Mouse (Mus musculus) liver, adult (tissue): ENCODE data around the gene Phc1.

Experiments
- GATA4 ChIP-seq: IDR thresholded peaks from 2 replicates; pipeline ENCODE4 v1.6.1; 2014; ENCODE audit warnings: mild to moderate bottlenecking, low read length; ENCODE audit not compliant: insufficient replicate concordance

The Phc1 gene

GRCm38 (mm10) chr6:122340349-122341000 lies at the start of gene Phc1:
Phc1 (minus strand) TSS chr6:122340561.
- no peak for TF ChIP-seq GATA4

GRCm38 (mm10) chr6:122385724-122386123 lies 45.4 kb upstream of the Phc1 start:
- TF ChIP-seq GATA4: no peak

- TF ChIP-seq GATA4: no peak
Measured at GRCm38 (mm10) chr6:122384886-122385285, 44.5 kb upstream of the Phc1 start.

- TF ChIP-seq GATA4: no peak
Measured at GRCm38 (mm10) chr6:122383211-122383610, 42.9 kb upstream of the Phc1 start.

- no peak for TF ChIP-seq GATA4
Measured at GRCm38 (mm10) chr6:122382046-122382445, 41.7 kb upstream of the Phc1 start.

GRCm38 (mm10) chr6:122368245-122368644 lies 27.9 kb upstream of the Phc1 start:
- TF ChIP-seq GATA4: no peak

GRCm38 (mm10) chr6:122366976-122367375 lies 26.6 kb upstream of the Phc1 start:
- TF ChIP-seq GATA4: no peak

GRCm38 (mm10) chr6:122366287-122366686 lies 25.9 kb upstream of the Phc1 start:
- TF ChIP-seq GATA4: no peak

GRCm38 (mm10) chr6:122365706-122366105 lies 25.3 kb upstream of the Phc1 start:
- no peak for TF ChIP-seq GATA4

GRCm38 (mm10) chr6:122357089-122357488 lies 16.7 kb upstream of the Phc1 start:
- TF ChIP-seq GATA4: no peak

GRCm38 (mm10) chr6:122355909-122356308 lies 15.5 kb upstream of the Phc1 start:
- TF ChIP-seq GATA4: no peak

GRCm38 (mm10) chr6:122346399-122346798 lies 6.0 kb upstream of the Phc1 start:
- no peak for TF ChIP-seq GATA4

- TF ChIP-seq GATA4: no peak
Measured at GRCm38 (mm10) chr6:122345731-122346130, 5.4 kb upstream of the Phc1 start.

- no peak for TF ChIP-seq GATA4
Measured at GRCm38 (mm10) chr6:122344386-122345116, 4.2 kb upstream of the Phc1 start.

- no peak for TF ChIP-seq GATA4
Measured at GRCm38 (mm10) chr6:122343719-122344118, 3.4 kb upstream of the Phc1 start.

GRCm38 (mm10) chr6:122342125-122342524 lies 1.8 kb upstream of the Phc1 start:
- TF ChIP-seq GATA4: no peak

GRCm38 (mm10) chr6:122341038-122341810 lies 863 bp upstream of the Phc1 start:
- no peak for TF ChIP-seq GATA4
